Mouse (Mus musculus) kidney, postnatal 0 days (tissue): ENCODE results near the gene 1700007K13Rik. TPM values are rescaled to one million over a fixed set of nuclear protein-coding genes. Genes with fewer than 3 reads are reported as not detected.

Experiments used
- ATAC-seq: fragments of 200-750 bp; cut with Nextera tagmentation; replicated peaks from 2 replicates; pipeline ENCODE4 v1.8.0; 2017; ENCODE audit warnings: low read depth, moderate number of reproducible peaks, moderate TSS enrichment, moderate library complexity; ENCODE audit not compliant: low FRiP score
- DNase-seq: peaks from one replicate; pipeline ENCODE4 v3.0.0-alpha.2; 2016; ENCODE audit warnings: low spot score
- H3K27ac ChIP-seq: fragments of 300-500 bp; sonication (generic); 2 replicates; pipeline ENCODE4 v1.5.1; 2014; ENCODE audit warnings: mild to moderate bottlenecking
- H3K27me3 ChIP-seq: fragments of 300-500 bp; sonication (generic); 2 replicates; pipeline ENCODE4 v1.6.1; 2014; ENCODE audit warnings: low read length, mixed read lengths; ENCODE audit not compliant: insufficient read depth
- H3K36me3 ChIP-seq: fragments of 300-500 bp; sonication (generic); 2 replicates; pipeline ENCODE4 v1.6.1; 2014; ENCODE audit warnings: low read length, mixed read lengths; ENCODE audit not compliant: insufficient read depth
- H3K4me1 ChIP-seq: fragments of 300-500 bp; sonication (generic); replicated peaks from 2 replicates; pipeline ENCODE4 v1.6.1; 2014; ENCODE audit warnings: antibody characterized with exemption, low read length, mixed read lengths; ENCODE audit not compliant: insufficient read depth
- H3K4me2 ChIP-seq: fragments of 300-500 bp; sonication (generic); 2 replicates; pipeline ENCODE4 v1.6.1; 2014; ENCODE audit warnings: mild to moderate bottlenecking, low read length, moderate library complexity, mixed read lengths
- H3K4me3 ChIP-seq: fragments of 300-500 bp; sonication (generic); replicated peaks from 2 replicates; pipeline ENCODE4 v1.5.1; 2014; ENCODE audit warnings: low read depth, low read length
- H3K9ac ChIP-seq: fragments of 300-500 bp; sonication (generic); 2 replicates; pipeline ENCODE4 v1.6.1; 2014; ENCODE audit warnings: low read depth, low read length
- H3K9me3 ChIP-seq: fragments of 300-500 bp; sonication (generic); replicated peaks from 2 replicates; pipeline ENCODE4 v1.6.1; 2016; ENCODE audit warnings: low read length, inconsistent platforms, mixed read lengths
- CTCF ChIP-seq: IDR thresholded peaks from 2 replicates; pipeline ENCODE4 v1.5.1; 2016; ENCODE audit warnings: antibody characterized with exemption, low read depth, mild to moderate bottlenecking, moderate library complexity
- WGBS: fragments of 180-500 bp; shearing (Covaris S2); extraction: QIAGEN DNeasy Blood & Tissue Kit; methylation state at CpG from one replicate; pipeline ENCODE4 v1.1.7; 2014; 5-methylcytosine and 5-hydroxymethylcytosine counted together
- polyA plus RNA-seq: library from polyadenylated mRNA; unstranded; fragments of >200 nt; fragmentation: Nextera tagmentation; extraction: Ambion mirVana; gene quantifications from 2 replicates; pipeline ENCODE4 v1.2.1, GENCODE M21; 2015

1700007K13Rik gene
- polyA plus RNA-seq, 1 experiment from 2014 or later: 0.49 TPM

DNA sequence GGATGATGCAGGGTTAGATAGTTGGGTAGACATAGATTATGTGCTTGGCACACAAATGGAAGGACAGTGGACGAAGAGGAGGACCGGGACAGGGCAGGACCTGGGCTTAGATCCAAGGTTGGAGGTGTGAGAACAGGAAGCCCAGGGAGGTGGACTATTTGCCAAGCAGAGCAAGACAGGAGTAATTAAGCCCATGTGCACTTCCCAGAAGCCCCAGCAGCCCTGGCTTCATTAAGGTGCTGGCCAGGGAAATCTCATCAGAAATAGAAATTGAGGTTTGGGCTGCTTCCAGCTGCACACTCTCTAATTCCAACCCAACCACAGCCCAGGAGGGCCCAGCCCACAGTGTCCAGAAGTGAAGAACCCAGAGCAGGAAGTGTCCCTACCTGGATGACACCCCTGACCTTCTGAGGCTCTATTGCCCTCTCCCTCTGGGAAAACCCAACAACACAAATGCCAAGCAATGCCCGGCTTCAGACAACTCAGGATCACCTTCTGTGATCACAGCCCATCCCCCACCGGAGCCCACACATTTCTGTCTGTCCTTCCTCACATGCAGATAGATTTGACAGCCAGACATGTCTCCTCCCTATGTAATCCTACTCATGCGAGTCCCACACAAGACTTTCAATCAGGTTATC, 51.9 kb downstream of the 1700007K13Rik start:
- DNase-seq (no peak), ATAC-seq (no peak)
- no peak overlapping the region for H3K9ac ChIP-seq
- no peaks in the 10 kb centered on the region for H3K4me1 ChIP-seq
- no peak overlapping the region for H3K4me3 ChIP-seq
- H3K4me2 ChIP-seq: no peak overlapping the region
- H3K27me3 ChIP-seq: no peaks in the 10 kb centered on the region
- H3K36me3 ChIP-seq: no peaks in the 10 kb centered on the region
- H3K27ac ChIP-seq: no peak overlapping the region
- no peak for TF ChIP-seq CTCF
- 86% methylated on average over 5 of the region's 5 CpGs for WGBS
- H3K9me3 ChIP-seq: no peaks in the 10 kb centered on the region

DNA sequence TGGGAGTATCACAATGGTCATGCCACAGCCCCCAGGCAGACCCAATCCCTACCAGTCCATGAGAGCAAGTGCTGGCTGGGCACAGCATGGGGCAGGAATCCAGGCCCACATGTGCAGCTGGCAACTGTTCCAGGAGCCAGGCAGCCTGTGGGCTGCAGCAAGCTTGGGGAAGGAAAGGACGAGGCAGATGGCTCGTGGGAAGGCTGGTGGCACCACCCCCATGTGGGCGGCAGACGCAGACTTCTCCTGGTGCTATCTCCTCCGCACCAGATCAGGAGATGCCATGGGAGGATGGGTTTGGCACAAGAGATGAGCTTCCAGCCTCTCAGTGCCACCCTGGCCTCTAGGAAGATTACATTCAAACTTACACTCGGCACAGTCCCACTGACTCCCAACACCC, 53.2 kb downstream of the 1700007K13Rik start:
- Histone ChIP-seq H3K36me3 (no peaks in the 10 kb centered on the region), H3K27ac (no peak overlapping the region), H3K4me3 (no peak overlapping the region), H3K9ac (no peak overlapping the region), H3K27me3 (no peaks in the 10 kb centered on the region), H3K9me3 (no peaks in the 10 kb centered on the region), H3K4me1 (no peaks in the 10 kb centered on the region), H3K4me2 (no peak overlapping the region)
- WGBS: 75% methylated on average over 6 of the region's 6 CpGs
- TF ChIP-seq CTCF: no peak
- ATAC-seq (no peak), DNase-seq (no peak)

Other genes with a start within 250 kb of the 1700007K13Rik start
- 2.4 and 2.8 TPM in 2 replicates for gene Ppp1r26, start 19.5 kb downstream of the 1700007K13Rik start, polyA plus RNA-seq
- gene Mrps2, start 1.7 kb upstream of the 1700007K13Rik start, polyA plus RNA-seq: 51.9 and 54.1 TPM in 2 replicates
- gene Gbgt1, start 30.6 kb upstream of the 1700007K13Rik start, polyA plus RNA-seq: 2.4 and 3.8 TPM in 2 replicates
- gene Gm10134, start 39.8 kb upstream of the 1700007K13Rik start, polyA plus RNA-seq: 10.2 and 11.1 TPM in 2 replicates
- gene Ralgds, start 46.8 kb upstream of the 1700007K13Rik start, polyA plus RNA-seq: 16.0 and 18.1 TPM in 2 replicates
- gene Cel, start 97.1 kb upstream of the 1700007K13Rik start, polyA plus RNA-seq: not detected in 2 replicates
- 19.6 and 22.4 TPM in 2 replicates for gene Gtf3c5, start 117.4 kb upstream of the 1700007K13Rik start, polyA plus RNA-seq
- gene Gfi1b, start 155.7 kb upstream of the 1700007K13Rik start, polyA plus RNA-seq: 0.09 TPM in 1 of 2 replicates, not detected in the other
- 9.5 and 10.6 TPM in 2 replicates for gene Tsc1, start 174.9 kb upstream of the 1700007K13Rik start, polyA plus RNA-seq
- 2.0 and 2.5 TPM in 2 replicates for gene Spaca9, start 233.4 kb upstream of the 1700007K13Rik start, polyA plus RNA-seq
- gene Ak8, start 233.8 kb upstream of the 1700007K13Rik start, polyA plus RNA-seq: 1.2 and 1.3 TPM in 2 replicates